Mouse (Mus musculus): ENCODE results near the gene Rilpl1. TPM values are rescaled to one million over a fixed set of nuclear protein-coding genes. Genes with fewer than 3 reads are reported as not detected.
A peak's percentile ranks its signal among the peaks of the same experiment; 100 is the strongest.

Gene Rilpl1
- polyA plus RNA-seq, 1 experiment from 2014 or later: 17.8 TPM

- no peaks in the 10 kb centered on the region for H3K27me3 ChIP-seq
- peaks cover 29% of the 10 kb centered on the region for H3K4me1 ChIP-seq
- no peak overlapping the region for H3K4me3 ChIP-seq (replicated peaks)
- H3K27ac ChIP-seq: 0 out of 2 replicates have a peak overlapping the region, but pooled peaks have one; percentile 84
- H3K4me2 ChIP-seq: peak overlapping the region; percentile 82; the same call in 1 of the 2 replicates
- H3K9me3 ChIP-seq: no peaks in the 10 kb centered on the region
- WGBS: 70% methylated on average over 3 of the region's 3 CpGs
- H3K9ac ChIP-seq: no peak overlapping the region
- H3K36me3 ChIP-seq (replicated peaks): peaks cover 24% of the 10 kb centered on the region
- ATAC-seq (ENCODE audit: low FRiP score): no peak
These were observed 87.0 kb downstream of the Rilpl1 start for GRCm38 (mm10) chr5:124444208-124444607.

Other genes with a start within 250 kb of the Rilpl1 start
- 24.4 and 24.7 TPM in 2 replicates for gene Mphosph9, start 203.4 kb downstream of the Rilpl1 start, polyA plus RNA-seq (2016; fragmentation: Nextera tagmentation; extraction: Ambion mirVana)
- 19.2 and 23.0 TPM in 2 replicates for gene 2810006K23Rik, start 203.3 kb downstream of the Rilpl1 start, polyA plus RNA-seq (2016; fragmentation: Nextera tagmentation; extraction: Ambion mirVana)
- 81.1 and 105 TPM in 2 replicates for gene Cdk2ap1, start 168.3 kb downstream of the Rilpl1 start, polyA plus RNA-seq (2016; fragmentation: Nextera tagmentation; extraction: Ambion mirVana)
- 102 and 109 TPM in 2 replicates for gene Sbno1, start 105.4 kb downstream of the Rilpl1 start, polyA plus RNA-seq (2016; fragmentation: Nextera tagmentation; extraction: Ambion mirVana)
- 41.9 and 59.7 TPM in 2 replicates for gene Kmt5a, start 91.5 kb downstream of the Rilpl1 start, polyA plus RNA-seq (2016; fragmentation: Nextera tagmentation; extraction: Ambion mirVana)
- 18.6 and 20.4 TPM in 2 replicates for gene Rilpl2, start 53.0 kb downstream of the Rilpl1 start, polyA plus RNA-seq (2016; fragmentation: Nextera tagmentation; extraction: Ambion mirVana)
- gene Snrnp35, start 48.3 kb downstream of the Rilpl1 start, polyA plus RNA-seq (2016; fragmentation: Nextera tagmentation; extraction: Ambion mirVana): 32.0 and 33.1 TPM in 2 replicates
- 404 and 414 TPM in 2 replicates for gene Tmed2, start 9.3 kb upstream of the Rilpl1 start, polyA plus RNA-seq (2016; fragmentation: Nextera tagmentation; extraction: Ambion mirVana)
- 18.7 and 19.3 TPM in 2 replicates for gene Ddx55, start 21.5 kb upstream of the Rilpl1 start, polyA plus RNA-seq (2016; fragmentation: Nextera tagmentation; extraction: Ambion mirVana)
- gene Eif2b1, start 47.7 kb upstream of the Rilpl1 start, polyA plus RNA-seq (2016; fragmentation: Nextera tagmentation; extraction: Ambion mirVana): 68.2 and 73.1 TPM in 2 replicates
- 72.0 and 73.4 TPM in 2 replicates for gene Gtf2h3, start 47.7 kb upstream of the Rilpl1 start, polyA plus RNA-seq (2016; fragmentation: Nextera tagmentation; extraction: Ambion mirVana)
- gene Atp6v0a2, start 97.2 kb upstream of the Rilpl1 start, polyA plus RNA-seq (2016; fragmentation: Nextera tagmentation; extraction: Ambion mirVana): 50.5 and 53.3 TPM in 2 replicates
- 0.11 and 0.37 TPM in 2 replicates for gene Dnah10, start 193.7 kb upstream of the Rilpl1 start, polyA plus RNA-seq (2016; fragmentation: Nextera tagmentation; extraction: Ambion mirVana)